Mouse (Mus musculus) effector memory CD4-positive, alpha-beta T cell, adult 5 months (primary cell): ENCODE data around the gene Vmn1r118. TPM values are rescaled to one million over a fixed set of nuclear protein-coding genes. Genes with fewer than 3 reads are reported as not detected.

Source experiments
- polyA plus RNA-seq: library from polyadenylated mRNA; unstranded; fragments of 100-300 nt; shearing (Covaris generic); gene quantifications from one replicate; pipeline ENCODE4 v1.2.1, GENCODE M21; 2017

Gene Vmn1r118
- not detected for polyA plus RNA-seq

GRCm38 (mm10) chr7:20912247-20912646 is at the start of gene Vmn1r118:
Gene Vmn1r118 (minus strand): TSS chr7:20912347.

GRCm38 (mm10) chr7:20884021-20884420 is 28.1 kb downstream of the Vmn1r118 start, which contains the start of gene Vmn1r117:
Gene Vmn1r117 (minus strand): TSS chr7:20884121.

GRCm38 (mm10) chr7:20871956-20872355 is 40.2 kb downstream of the Vmn1r118 start, which contains the start of gene Vmn1r116:
Gene Vmn1r116 (plus strand): TSS chr7:20872256.

Other genes with a start within 250 kb of the Vmn1r118 start
- gene Vmn1r107, start 243.4 kb downstream of the Vmn1r118 start, polyA plus RNA-seq = 0.67 TPM
- not detected for gene Vmn1r111, start 209.1 kb downstream of the Vmn1r118 start, polyA plus RNA-seq
- gene Gm10668, start 181.7 kb downstream of the Vmn1r118 start, polyA plus RNA-seq = not detected
- gene Vmn1r112, start 141.2 kb downstream of the Vmn1r118 start, polyA plus RNA-seq = not detected
- gene Vmn1r113, start 125.1 kb downstream of the Vmn1r118 start, polyA plus RNA-seq = not detected
- not detected for gene Vmn1r114, start 100.2 kb downstream of the Vmn1r118 start, polyA plus RNA-seq
- not detected for gene Vmn1r115, start 67.4 kb downstream of the Vmn1r118 start, polyA plus RNA-seq
- gene Vmn1r116, start 40.1 kb downstream of the Vmn1r118 start, polyA plus RNA-seq = not detected
- not detected for gene Vmn1r117, start 28.2 kb downstream of the Vmn1r118 start, polyA plus RNA-seq
- not detected for gene Vmn1r119, start 100.1 kb upstream of the Vmn1r118 start, polyA plus RNA-seq
- gene Vmn1r120, start 141.4 kb upstream of the Vmn1r118 start, polyA plus RNA-seq = not detected
- gene Vmn1r121, start 186.2 kb upstream of the Vmn1r118 start, polyA plus RNA-seq = not detected
- not detected for gene Vmn1r122, start 221.8 kb upstream of the Vmn1r118 start, polyA plus RNA-seq
- gene Vmn1r123, start 249.8 kb upstream of the Vmn1r118 start, polyA plus RNA-seq = not detected